Mouse (Mus musculus) midbrain, embryonic 11.5 days (tissue): ENCODE measurements around the gene Snx12. TPM values are rescaled to one million over a fixed set of nuclear protein-coding genes. Genes with fewer than 3 reads are reported as not detected.

Experiments
- ATAC-seq: fragments of 200-750 bp; cut with Nextera tagmentation; 2 replicates; pipeline ENCODE4 v1.8.0; 2017; ENCODE audit warnings: moderate TSS enrichment, moderate library complexity; ENCODE audit not compliant: low FRiP score
- DNase-seq: peaks from one replicate; pipeline ENCODE4 v3.0.0; 2015; ENCODE audit warnings: low spot score; ENCODE audit errors: missing footprints
- H3K27ac ChIP-seq: fragments of 300-500 bp; sonication (generic); 2 replicates; pipeline ENCODE4 v1.5.1; 2014; ENCODE audit warnings: low read depth, low read length
- H3K27me3 ChIP-seq: fragments of 300-500 bp; sonication (generic); 2 replicates; pipeline ENCODE4 v1.6.1; 2014; ENCODE audit warnings: mild to moderate bottlenecking, low read length, moderate library complexity, mixed read lengths; ENCODE audit not compliant: control insufficient read depth, insufficient read depth
- H3K36me3 ChIP-seq: fragments of 300-500 bp; sonication (generic); 2 replicates; pipeline ENCODE4 v1.6.1; 2014; ENCODE audit warnings: mild to moderate bottlenecking, low read length, moderate library complexity, mixed read lengths; ENCODE audit not compliant: control insufficient read depth, insufficient read depth
- H3K4me1 ChIP-seq: fragments of 300-500 bp; sonication (generic); 2 replicates; pipeline ENCODE4 v1.6.1; 2014; ENCODE audit warnings: low read length; ENCODE audit not compliant: control insufficient read depth, insufficient read depth
- H3K4me2 ChIP-seq: fragments of 300-500 bp; sonication (generic); 2 replicates; pipeline ENCODE4 v1.6.1; 2014; ENCODE audit warnings: mild to moderate bottlenecking, moderate library complexity
- H3K4me3 ChIP-seq: fragments of 300-500 bp; sonication (generic); 2 replicates; pipeline ENCODE4 v1.5.1; 2014; ENCODE audit warnings: low read depth, low read length
- H3K9ac ChIP-seq: fragments of 300-500 bp; sonication (generic); 2 replicates; pipeline ENCODE4 v1.6.1; 2014; ENCODE audit warnings: low read length
- H3K9me3 ChIP-seq: fragments of 300-500 bp; sonication (generic); 2 replicates; pipeline ENCODE4 v1.6.1; 2016; ENCODE audit warnings: low read length; ENCODE audit not compliant: control insufficient read depth
- WGBS: fragments of 180-500 bp; shearing (Covaris S2); extraction: QIAGEN DNeasy Blood & Tissue Kit; methylation state at CpG from one replicate; pipeline ENCODE4 v1.1.7; 2014; 5-methylcytosine and 5-hydroxymethylcytosine counted together
- polyA plus RNA-seq: library from polyadenylated mRNA; unstranded; fragments of >200 nt; fragmentation: Nextera tagmentation; extraction: Ambion mirVana; gene quantifications from 2 replicates; pipeline ENCODE4 v1.2.1, GENCODE M21; 2014

Gene Snx12
- polyA plus RNA-seq, 1 experiment from 2014 or later = 61.5 TPM

GRCm38 (mm10) chrX:101253952-101254729 is 31.8 kb upstream of the Snx12 start, which contains the start of gene Foxo4:
TSS of gene Foxo4 (plus strand) at chrX:101254528.
- WGBS = 21% methylated on average over 47 of the region's 47 CpGs
- H3K4me3 ChIP-seq = peak within 1 kb of the TSS; percentile 49
- H3K9ac ChIP-seq = peak within 1 kb of the TSS; percentile 54
- DNase-seq (peak; percentile 97), ATAC-seq (peak; percentile 90)
- no peaks in the 10 kb centered on the region for H3K27me3 ChIP-seq
- peak within 1 kb of the TSS; percentile 75 for H3K4me2 ChIP-seq
- no peaks in the 10 kb centered on the region for H3K36me3 ChIP-seq
- no peak within 1 kb of the TSS for H3K27ac ChIP-seq
- no peaks in the 10 kb centered on the region for H3K4me1 ChIP-seq
- no peaks in the 10 kb centered on the region for H3K9me3 ChIP-seq

- DNase-seq = no peak
- H3K4me1 ChIP-seq = no peaks in the 10 kb centered on the region
- no peaks in the 10 kb centered on the region for H3K9me3 ChIP-seq
- no peak overlapping the region for H3K4me2 ChIP-seq
- H3K27me3 ChIP-seq = no peaks in the 10 kb centered on the region
- ATAC-seq = no peak
- no peak overlapping the region for H3K27ac ChIP-seq
- H3K36me3 ChIP-seq = no peaks in the 10 kb centered on the region
- 33% methylated on average over 1 of the region's 1 CpGs for WGBS
- no peak overlapping the region for H3K4me3 ChIP-seq
- H3K9ac ChIP-seq = no peak overlapping the region
These were observed 22.6 kb upstream of the Snx12 start for GRCm38 (mm10) chrX:101245011-101245410.

DNA sequence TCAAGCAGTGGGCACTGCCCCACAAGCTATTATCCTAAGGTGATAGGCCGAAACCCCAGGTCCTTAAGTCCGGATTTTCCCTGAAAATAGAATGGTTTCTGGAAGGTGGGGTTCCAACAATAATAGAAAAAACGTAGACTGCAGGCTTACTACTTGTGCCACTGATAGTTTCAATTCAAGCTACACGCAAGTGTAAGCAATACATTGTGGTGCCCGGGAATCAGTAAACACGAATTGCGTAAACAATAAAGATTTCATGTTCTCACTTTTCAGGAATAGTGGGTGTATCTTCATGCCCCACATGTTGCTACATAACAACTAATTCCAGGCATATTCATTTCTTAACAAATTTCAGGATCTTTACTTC is 416 bp upstream of the Snx12 start:
- Histone ChIP-seq H3K4me3 (peak overlapping the region; percentile 44), H3K9me3 (no peaks in the 10 kb centered on the region), H3K27me3 (peaks cover 7% of the 10 kb centered on the region), H3K36me3 (no peaks in the 10 kb centered on the region), H3K4me1 (peaks cover 3% of the 10 kb centered on the region; the same call in 1 of the 2 replicates), H3K27ac (no peak overlapping the region), H3K4me2 (peak overlapping the region; percentile 42), H3K9ac (peak overlapping the region; percentile 24; the same call in 1 of the 2 replicates)
- 19% methylated on average over 7 of the region's 7 CpGs for WGBS
- ATAC-seq (no peak), DNase-seq (no peak)

DNA sequence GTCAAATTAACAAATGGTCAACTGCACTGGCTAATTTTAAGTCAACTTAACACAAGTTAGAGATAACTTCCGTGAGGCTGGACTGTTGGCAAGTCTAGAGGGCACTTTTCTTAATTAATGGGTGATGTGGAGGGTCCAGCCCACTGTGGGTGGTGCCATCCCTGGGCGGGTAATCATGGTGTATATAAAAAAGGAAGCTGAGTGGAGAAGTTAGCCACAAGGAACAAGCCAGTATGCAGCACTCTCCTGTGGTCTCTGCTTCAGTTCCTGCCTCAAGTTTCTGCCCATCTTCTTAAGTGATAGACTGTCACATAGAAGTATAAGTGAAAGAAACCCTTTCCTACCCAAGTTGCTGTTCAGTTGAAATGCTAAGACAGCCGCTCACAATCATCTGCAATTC is 33.1 kb downstream of the Snx12 start:
- no peak for DNase-seq
- H3K27me3 ChIP-seq = peaks cover 2% of the 10 kb centered on the region
- 89% methylated on average over 3 of the region's 3 CpGs for WGBS
- no peak overlapping the region for H3K4me2 ChIP-seq
- no peak overlapping the region for H3K27ac ChIP-seq
- H3K4me1 ChIP-seq = no peaks in the 10 kb centered on the region
- H3K9me3 ChIP-seq = no peaks in the 10 kb centered on the region
- H3K9ac ChIP-seq = no peak overlapping the region
- no peaks in the 10 kb centered on the region for H3K36me3 ChIP-seq
- no peak overlapping the region for H3K4me3 ChIP-seq
- ATAC-seq = no peak

DNA sequence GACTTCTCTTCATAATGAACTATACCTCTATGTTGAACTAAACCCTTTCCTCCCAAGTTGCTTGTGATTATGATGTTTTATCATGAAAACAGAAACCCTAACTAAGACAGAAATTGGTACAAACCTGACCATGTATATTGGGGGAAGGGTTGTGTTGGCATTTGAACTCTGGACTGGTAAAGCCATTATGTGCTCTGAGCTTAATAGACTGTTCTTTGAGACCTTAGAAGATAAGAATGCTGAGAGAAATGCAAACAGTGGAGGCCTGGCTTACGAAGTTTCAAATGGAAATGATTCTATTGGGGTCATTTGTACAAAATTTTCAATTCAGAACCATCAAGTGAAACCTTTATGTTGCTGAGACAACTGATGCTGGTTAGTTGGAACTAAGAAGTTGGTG is 34.7 kb downstream of the Snx12 start:
- Histone ChIP-seq H3K4me3 (no peak overlapping the region), H3K27ac (no peak overlapping the region), H3K9ac (no peak overlapping the region), H3K36me3 (no peaks in the 10 kb centered on the region), H3K27me3 (no peaks in the 10 kb centered on the region; the same call in none of the 2 replicates), H3K4me1 (no peaks in the 10 kb centered on the region), H3K4me2 (no peak overlapping the region), H3K9me3 (no peaks in the 10 kb centered on the region)
- DNase-seq (no peak), ATAC-seq (no peak)
- 73% methylated on average over 1 of the region's 1 CpGs for WGBS

DNA sequence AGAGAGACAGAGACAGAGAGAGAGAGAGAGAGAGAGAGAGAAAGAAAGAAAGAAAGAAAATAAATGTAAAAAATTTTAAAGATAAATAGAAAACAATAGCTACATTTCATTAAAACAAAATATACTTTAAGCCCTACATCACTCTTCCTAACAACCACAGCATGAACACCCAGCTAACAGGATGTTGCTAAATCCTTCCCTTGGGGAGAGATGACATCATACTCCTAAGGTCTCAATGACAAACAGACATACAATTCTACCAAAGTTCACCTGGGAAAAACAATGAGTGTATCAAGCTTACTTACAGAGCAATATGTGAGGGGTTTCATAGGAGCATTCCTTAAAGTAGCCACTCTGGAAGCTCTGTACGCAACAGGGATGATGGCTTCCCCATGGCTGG is 49.0 kb downstream of the Snx12 start:
- no peak overlapping the region for H3K9ac ChIP-seq
- no peak overlapping the region for H3K4me3 ChIP-seq
- ATAC-seq = no peak
- WGBS = 79% methylated on average over 1 of the region's 1 CpGs
- H3K4me1 ChIP-seq = no peaks in the 10 kb centered on the region
- H3K27ac ChIP-seq = no peak overlapping the region
- no peak for DNase-seq
- H3K9me3 ChIP-seq = no peaks in the 10 kb centered on the region
- H3K36me3 ChIP-seq = no peaks in the 10 kb centered on the region
- H3K4me2 ChIP-seq = no peak overlapping the region
- H3K27me3 ChIP-seq = peaks cover 2% of the 10 kb centered on the region; the same call in 1 of the 2 replicates

DNA sequence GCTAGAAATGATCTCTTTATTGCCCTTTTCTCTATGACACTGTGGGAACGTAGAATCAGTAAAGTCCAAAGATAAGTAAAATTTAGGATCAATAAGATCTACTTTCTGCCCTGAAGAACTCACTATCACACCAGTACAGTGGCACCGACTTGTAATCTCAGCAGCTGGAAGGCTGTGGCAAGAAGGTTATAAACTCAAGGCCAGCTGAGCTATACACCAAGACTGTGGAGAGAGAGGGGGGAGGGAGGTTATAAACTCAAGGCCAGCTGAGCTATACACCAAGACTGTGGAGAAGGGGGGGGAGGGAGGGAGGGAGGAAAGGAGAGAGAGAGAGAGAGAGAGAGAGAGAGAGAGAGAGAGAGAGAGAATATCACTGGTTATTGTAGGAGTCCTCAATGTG is 53.9 kb downstream of the Snx12 start:
- H3K9ac ChIP-seq = no peak overlapping the region
- DNase-seq = no peak
- ATAC-seq = no peak
- H3K4me1 ChIP-seq = no peaks in the 10 kb centered on the region
- no peaks in the 10 kb centered on the region for H3K27me3 ChIP-seq
- H3K9me3 ChIP-seq = no peaks in the 10 kb centered on the region
- no peak overlapping the region for H3K4me3 ChIP-seq
- no peak overlapping the region for H3K27ac ChIP-seq
- WGBS = 82% methylated on average over 2 of the region's 2 CpGs
- no peaks in the 10 kb centered on the region for H3K36me3 ChIP-seq
- no peak overlapping the region for H3K4me2 ChIP-seq

DNA sequence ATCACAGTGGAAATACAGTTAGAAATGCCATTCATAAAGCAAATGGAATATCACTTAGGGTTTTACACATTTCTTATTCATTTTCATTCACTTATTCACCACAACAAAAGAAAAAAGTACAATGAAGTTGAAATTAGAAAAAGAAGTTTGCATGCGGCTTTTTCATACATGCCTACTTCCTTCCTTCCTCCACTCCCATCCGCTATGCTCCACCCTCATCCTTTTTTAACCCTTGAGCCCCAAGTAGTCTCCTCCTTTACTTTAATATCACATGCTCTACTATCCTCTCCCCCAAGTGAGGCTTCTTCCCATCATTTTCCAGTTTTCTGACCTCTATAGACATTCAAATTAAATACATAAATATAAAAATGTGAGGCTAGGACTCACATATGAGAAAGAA is 58.6 kb downstream of the Snx12 start:
- H3K4me3 ChIP-seq = no peak overlapping the region
- no peaks in the 10 kb centered on the region for H3K4me1 ChIP-seq
- WGBS = 78% methylated on average over 2 of the region's 2 CpGs
- H3K27ac ChIP-seq = no peak overlapping the region
- DNase-seq (no peak), ATAC-seq (no peak)
- H3K4me2 ChIP-seq = no peak overlapping the region
- no peaks in the 10 kb centered on the region for H3K9me3 ChIP-seq
- no peaks in the 10 kb centered on the region for H3K36me3 ChIP-seq
- H3K27me3 ChIP-seq = no peaks in the 10 kb centered on the region
- no peak overlapping the region for H3K9ac ChIP-seq

DNA sequence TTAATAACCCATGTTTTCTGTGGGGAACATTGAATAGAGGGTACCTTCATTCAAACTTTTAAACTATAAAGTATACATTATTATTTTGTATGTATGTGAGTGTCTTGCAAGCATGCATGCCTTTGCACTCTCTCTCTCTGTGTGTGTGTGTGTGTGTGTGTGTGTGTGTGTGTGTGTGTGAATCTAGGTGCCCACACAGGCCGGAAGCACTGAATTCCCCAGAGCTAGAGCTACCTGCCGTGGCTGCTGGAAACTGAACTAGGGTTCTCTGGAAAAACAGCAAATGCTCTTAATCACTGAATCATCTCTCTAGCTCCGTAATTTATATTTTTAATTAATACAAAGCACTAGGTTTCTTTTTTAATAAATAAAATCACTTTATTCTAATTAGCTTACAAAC is 59.1 kb downstream of the Snx12 start:
- H3K4me2 ChIP-seq = no peak overlapping the region
- no peaks in the 10 kb centered on the region for H3K9me3 ChIP-seq
- no peaks in the 10 kb centered on the region for H3K4me1 ChIP-seq
- no peaks in the 10 kb centered on the region for H3K27me3 ChIP-seq
- no peak overlapping the region for H3K4me3 ChIP-seq
- 87% methylated on average over 3 of the region's 3 CpGs for WGBS
- DNase-seq = no peak
- no peak for ATAC-seq
- no peak overlapping the region for H3K27ac ChIP-seq
- no peak overlapping the region for H3K9ac ChIP-seq
- no peaks in the 10 kb centered on the region for H3K36me3 ChIP-seq
